Mouse (Mus musculus): ENCODE results near the gene Cep63.

GRCm38 (mm10) chr9:102647010-102647409, 20.7 kb upstream of the Cep63 start:
- TF ChIP-seq CTCF (IDR thresholded peaks at IDR 0.05; ENCODE audit: low read depth) (no peak), EP300 (IDR thresholded peaks at IDR 0.05; ENCODE audit: low read depth) (no peak)

Data from liver, postnatal 0 days (tissue).